Mouse (Mus musculus) limb, embryonic 12.5 days (tissue): ENCODE measurements around the gene Samd10. TPM values are rescaled to one million over a fixed set of nuclear protein-coding genes. Genes with fewer than 3 reads are reported as not detected.

Experiments
- ATAC-seq: fragments of 200-750 bp; cut with Nextera tagmentation; 2 replicates; pipeline ENCODE4 v1.8.0; 2017; ENCODE audit warnings: low read depth, moderate TSS enrichment; ENCODE audit not compliant: insufficient number of reproducible peaks, insufficient read depth, low FRiP score, low TSS enrichment
- H3K27ac ChIP-seq: fragments of 300-500 bp; sonication (generic); 2 replicates; pipeline ENCODE4 v1.5.1; 2016; ENCODE audit warnings: mild to moderate bottlenecking, moderate library complexity
- H3K27me3 ChIP-seq: fragments of 300-500 bp; sonication (generic); 2 replicates; pipeline ENCODE4 v1.6.1; 2016; ENCODE audit warnings: mild to moderate bottlenecking, moderate library complexity
- H3K36me3 ChIP-seq: fragments of 300-500 bp; sonication (generic); 2 replicates; pipeline ENCODE4 v1.6.1; 2016; ENCODE audit warnings: mild to moderate bottlenecking, moderate library complexity
- H3K4me1 ChIP-seq: fragments of 300-500 bp; sonication (generic); replicated peaks from 2 replicates; pipeline ENCODE4 v1.6.1; 2016
- H3K4me2 ChIP-seq: fragments of 300-500 bp; sonication (generic); 2 replicates; pipeline ENCODE4 v1.6.1; 2016; ENCODE audit warnings: mild to moderate bottlenecking, moderate library complexity
- H3K4me3 ChIP-seq: fragments of 300-500 bp; sonication (generic); replicated peaks from 2 replicates; pipeline ENCODE4 v1.5.1; 2016; ENCODE audit warnings: mild to moderate bottlenecking
- H3K9ac ChIP-seq: fragments of 300-500 bp; sonication (generic); replicated peaks from 2 replicates; pipeline ENCODE4 v1.6.1; 2016; ENCODE audit warnings: mild to moderate bottlenecking, moderate library complexity
- H3K9me3 ChIP-seq: fragments of 300-500 bp; sonication (generic); 2 replicates; pipeline ENCODE4 v1.6.1; 2016; ENCODE audit warnings: mild to moderate bottlenecking, moderate library complexity
- WGBS: fragments of 180-500 bp; shearing (Covaris S2); methylation state at CpG from one replicate; pipeline ENCODE4 v1.1.7; 2016; 5-methylcytosine and 5-hydroxymethylcytosine counted together
- polyA plus RNA-seq: library from polyadenylated mRNA; unstranded; fragments of >200 nt; fragmentation: Nextera tagmentation; extraction: Ambion mirVana; gene quantifications from 2 replicates; pipeline ENCODE4 v1.2.1, GENCODE M21; 2016

Gene Samd10
- 11.6 and 13.0 TPM in 2 replicates for polyA plus RNA-seq

DNA sequence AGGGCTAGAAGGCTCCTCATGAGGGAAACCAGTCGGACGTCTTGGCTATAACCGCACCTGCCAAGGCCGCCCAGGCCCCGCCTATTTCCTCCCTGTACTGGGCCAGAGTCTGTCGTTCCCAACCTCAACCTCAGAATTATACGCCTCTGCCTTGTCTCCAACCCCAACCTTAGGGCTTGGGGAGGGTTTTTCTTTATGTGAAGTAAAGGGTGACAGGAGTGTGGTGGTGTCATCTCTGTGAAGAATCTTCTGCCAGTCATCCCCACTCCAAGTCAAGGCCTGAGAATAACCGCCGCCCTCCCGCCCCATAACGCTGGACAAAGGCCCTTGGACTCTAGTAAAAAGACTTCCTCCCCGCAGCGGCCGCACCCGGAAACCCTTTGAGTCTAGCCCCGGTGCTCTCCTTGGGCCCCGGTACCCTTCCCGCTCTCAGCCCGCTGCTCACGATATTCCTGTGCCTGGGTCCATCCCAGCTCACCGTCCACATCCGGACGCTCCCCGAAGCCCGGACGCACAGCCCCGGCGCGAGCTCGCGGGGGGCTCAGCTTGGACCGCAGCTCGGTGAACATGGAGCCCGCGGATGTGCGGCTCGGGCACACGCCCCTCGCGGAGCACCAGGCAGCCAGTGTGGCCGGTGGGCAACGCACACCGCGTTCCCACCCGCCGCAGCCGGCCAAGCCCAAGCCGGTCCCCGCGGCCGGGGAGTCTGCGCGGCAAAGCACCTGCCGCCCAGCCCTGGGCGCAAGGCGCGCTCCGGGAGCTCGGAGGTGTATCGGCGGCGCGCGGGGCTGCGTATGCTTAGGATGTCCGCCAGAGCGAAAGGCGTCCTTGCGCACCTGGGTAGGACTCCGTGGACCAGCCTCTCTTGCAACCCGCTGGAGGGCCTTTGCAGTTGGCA lies at the start of gene Samd10:
TSS of gene Samd10 (minus strand) at position 759 of the 898 bp plus-strand sequence.
- no peak for ATAC-seq
- Histone ChIP-seq H3K36me3 (no peaks in the 10 kb centered on the region), H3K4me2 (peak within 1 kb of the TSS; percentile 87), H3K27me3 (peaks cover 27% of the 10 kb centered on the region), H3K27ac (0 out of 2 replicates have a peak within 1 kb of the TSS, but pooled peaks have one; percentile 23), H3K9me3 (no peaks in the 10 kb centered on the region), H3K4me1 (peaks cover 27% of the 10 kb centered on the region), H3K4me3 (peak within 1 kb of the TSS; percentile 67), H3K9ac (peak within 1 kb of the TSS; percentile 69)
- 2% methylated on average over 71 of the region's 71 CpGs for WGBS

DNA sequence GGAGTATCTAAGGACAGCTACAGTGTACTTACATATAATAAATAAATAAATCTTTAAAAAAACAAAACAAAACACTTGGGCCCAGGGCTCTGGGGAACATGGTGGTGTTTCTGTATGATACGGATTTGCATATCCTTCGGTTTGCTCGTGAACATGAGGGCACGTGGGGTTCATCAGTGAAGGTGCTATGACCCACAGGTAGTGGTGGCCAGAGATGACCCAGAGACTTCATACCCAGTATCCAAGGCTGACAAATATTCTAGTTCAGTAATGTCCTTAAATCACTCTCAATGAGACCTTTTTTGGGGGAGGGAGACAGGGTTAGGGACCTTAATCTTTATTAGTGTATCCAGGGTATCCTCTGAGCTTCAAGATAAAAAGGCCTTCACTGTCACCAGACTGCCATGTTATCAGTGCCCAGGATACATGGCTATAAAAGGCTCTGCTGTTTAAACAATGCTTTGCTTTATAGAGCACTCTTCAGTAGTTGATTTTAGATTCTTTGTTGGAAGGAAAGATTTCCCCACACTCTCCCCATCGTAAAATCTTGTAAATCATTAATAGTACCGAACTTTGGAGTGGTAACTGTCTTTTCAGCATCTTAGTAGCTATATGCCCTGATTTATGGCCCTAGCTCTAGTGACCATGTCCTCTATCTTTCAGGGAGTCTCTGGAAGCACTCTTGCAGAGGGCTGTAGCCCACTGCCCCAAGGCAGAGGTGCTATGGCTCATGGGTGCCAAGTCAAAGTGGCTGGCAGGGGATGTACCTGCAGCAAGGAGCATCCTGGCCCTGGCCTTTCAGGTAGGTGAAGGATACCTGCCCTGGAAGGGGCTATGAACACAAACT lies 47.8 kb upstream of the Samd10 start:
- Histone ChIP-seq H3K9me3 (no peaks in the 10 kb centered on the region), H3K9ac (no peak overlapping the region), H3K4me3 (no peak overlapping the region), H3K27ac (no peak overlapping the region), H3K4me2 (no peak overlapping the region), H3K36me3 (peaks cover 94% of the 10 kb centered on the region), H3K4me1 (peaks cover 19% of the 10 kb centered on the region), H3K27me3 (no peaks in the 10 kb centered on the region)
- ATAC-seq, result no peak
- 77% methylated on average over 6 of the region's 6 CpGs for WGBS

DNA sequence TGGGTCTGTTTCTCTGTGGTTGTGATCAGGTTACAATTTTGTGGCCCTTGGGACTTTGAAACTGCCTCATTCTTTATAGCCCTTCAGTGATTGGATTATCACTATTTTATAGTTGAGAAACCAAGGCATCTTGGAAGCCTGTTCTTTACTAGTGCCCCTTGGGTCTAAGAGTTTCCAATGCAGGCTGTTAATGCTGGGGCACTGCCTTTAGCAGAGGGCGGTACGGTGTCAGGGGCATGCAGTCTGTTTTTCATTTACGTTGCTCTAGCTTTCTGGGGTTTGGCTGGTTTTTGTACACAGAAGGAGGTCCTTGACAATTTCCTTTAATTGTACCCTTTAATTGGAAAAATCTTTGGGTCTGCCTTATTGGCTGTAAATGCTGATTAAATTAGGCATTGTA lies 46.7 kb upstream of the Samd10 start:
- Histone ChIP-seq H3K9ac (no peak overlapping the region), H3K36me3 (peaks cover 94% of the 10 kb centered on the region), H3K27ac (peak overlapping the region; percentile 78), H3K4me2 (no peak overlapping the region), H3K9me3 (no peaks in the 10 kb centered on the region), H3K4me1 (peaks cover 19% of the 10 kb centered on the region), H3K4me3 (no peak overlapping the region), H3K27me3 (no peaks in the 10 kb centered on the region)
- 28% methylated on average over 3 of the region's 3 CpGs for WGBS
- peak; percentile 69; the same call in 1 of the 2 replicates for ATAC-seq

DNA sequence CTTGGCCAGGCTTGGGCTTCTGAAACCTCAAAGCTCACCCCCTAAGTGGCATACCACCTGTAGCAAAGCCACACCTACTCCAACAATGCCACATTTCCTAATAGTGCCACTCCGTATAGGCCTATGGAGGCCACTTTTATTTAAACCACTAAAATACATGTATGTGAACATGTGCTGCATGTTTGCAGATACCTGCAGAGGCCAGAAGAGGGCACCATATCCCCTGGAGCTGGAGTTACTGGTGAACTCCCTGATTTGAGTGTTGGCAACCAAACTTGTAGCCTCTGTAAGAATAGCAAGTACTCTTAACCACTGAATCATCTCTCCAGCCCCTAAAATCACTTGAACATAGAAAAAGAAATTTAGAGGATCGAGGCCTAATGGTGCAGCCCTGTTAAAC lies 45.3 kb upstream of the Samd10 start:
- Histone ChIP-seq H3K27ac (peak overlapping the region; percentile 78; the same call in 1 of the 2 replicates), H3K36me3 (peaks cover 94% of the 10 kb centered on the region), H3K9ac (no peak overlapping the region), H3K27me3 (no peaks in the 10 kb centered on the region), H3K4me3 (no peak overlapping the region), H3K4me1 (peaks cover 19% of the 10 kb centered on the region), H3K9me3 (no peaks in the 10 kb centered on the region), H3K4me2 (no peak overlapping the region)
- WGBS, result 87% methylated on average over 2 of the region's 2 CpGs
- no peak for ATAC-seq

DNA sequence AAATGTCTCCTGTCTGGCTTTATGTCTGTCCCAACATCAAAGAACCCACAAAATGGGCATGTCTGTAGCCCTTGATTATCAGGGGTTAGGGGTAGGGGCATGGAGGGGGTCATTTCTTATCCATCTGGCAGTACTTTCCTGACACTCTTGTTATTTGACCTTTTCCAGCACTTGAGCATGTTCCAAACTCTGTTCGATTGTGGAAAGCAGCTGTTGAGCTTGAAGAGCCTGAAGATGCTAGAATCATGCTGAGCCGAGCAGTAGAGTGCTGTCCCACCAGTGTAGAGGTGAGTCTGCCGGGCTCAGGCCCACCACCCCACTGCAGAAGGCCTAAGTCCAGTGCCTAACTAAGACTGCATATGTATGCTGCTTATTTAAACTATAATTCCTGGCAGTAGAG lies 36.9 kb upstream of the Samd10 start:
- H3K4me2 ChIP-seq, result no peak overlapping the region
- H3K9me3 ChIP-seq, result no peaks in the 10 kb centered on the region
- no peak overlapping the region for H3K9ac ChIP-seq
- no peaks in the 10 kb centered on the region for H3K4me1 ChIP-seq
- no peak overlapping the region for H3K4me3 ChIP-seq
- no peaks in the 10 kb centered on the region for H3K27me3 ChIP-seq
- no peak for ATAC-seq
- H3K36me3 ChIP-seq, result peaks cover 90% of the 10 kb centered on the region
- no peak overlapping the region for H3K27ac ChIP-seq
- 90% methylated on average over 3 of the region's 3 CpGs for WGBS

DNA sequence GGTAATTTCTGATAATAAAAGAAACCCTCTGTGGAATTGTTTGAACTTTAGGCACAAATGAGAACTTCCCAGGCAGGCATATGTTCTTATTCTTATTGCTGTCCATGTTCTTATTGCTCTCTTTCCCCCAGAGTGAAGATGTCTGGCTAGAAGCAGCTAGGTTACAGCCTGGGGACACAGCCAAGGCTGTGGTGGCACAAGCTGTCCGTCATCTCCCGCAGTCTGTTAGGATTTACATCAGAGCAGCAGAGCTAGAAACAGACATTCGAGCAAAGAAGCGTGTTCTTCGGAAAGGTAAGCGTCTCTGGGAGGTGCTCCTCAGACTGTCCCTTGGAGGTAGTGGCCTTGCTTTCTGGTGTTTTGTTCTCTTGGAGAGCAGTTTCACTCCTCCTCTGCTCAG lies 33.6 kb upstream of the Samd10 start:
- no peaks in the 10 kb centered on the region for H3K27me3 ChIP-seq
- no peak overlapping the region for H3K27ac ChIP-seq
- no peak overlapping the region for H3K9ac ChIP-seq
- H3K36me3 ChIP-seq, result peaks cover 84% of the 10 kb centered on the region
- no peak overlapping the region for H3K4me3 ChIP-seq
- no peak for ATAC-seq
- H3K4me2 ChIP-seq, result no peak overlapping the region
- H3K9me3 ChIP-seq, result no peaks in the 10 kb centered on the region
- WGBS, result 93% methylated on average over 6 of the region's 6 CpGs
- no peaks in the 10 kb centered on the region for H3K4me1 ChIP-seq

DNA sequence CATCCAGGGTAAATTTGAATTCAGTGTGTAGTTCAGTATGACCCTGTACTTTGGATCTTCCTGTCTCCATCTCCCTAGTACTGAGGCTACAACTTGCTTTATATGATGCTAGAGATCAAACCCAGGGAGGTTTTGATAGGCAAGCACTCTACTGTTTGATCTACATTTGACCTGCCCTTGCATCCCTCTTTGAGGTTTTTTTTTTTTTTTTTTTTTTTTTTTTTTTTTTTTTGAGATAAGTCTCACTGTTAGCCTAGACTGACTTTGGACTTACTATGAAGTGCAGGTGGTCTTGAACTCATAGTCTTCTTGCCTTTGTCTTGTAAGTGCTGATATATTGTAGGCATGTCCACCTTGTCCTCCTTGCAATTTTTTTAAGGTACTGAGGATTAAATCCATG lies 29.5 kb upstream of the Samd10 start:
- peaks cover 72% of the 10 kb centered on the region for H3K36me3 ChIP-seq
- ATAC-seq, result no peak
- no peak overlapping the region for H3K4me2 ChIP-seq
- no peak overlapping the region for H3K27ac ChIP-seq
- no peaks in the 10 kb centered on the region for H3K27me3 ChIP-seq
- no peaks in the 10 kb centered on the region for H3K9me3 ChIP-seq
- no peaks in the 10 kb centered on the region for H3K4me1 ChIP-seq
- no peak overlapping the region for H3K4me3 ChIP-seq
- no peak overlapping the region for H3K9ac ChIP-seq

DNA sequence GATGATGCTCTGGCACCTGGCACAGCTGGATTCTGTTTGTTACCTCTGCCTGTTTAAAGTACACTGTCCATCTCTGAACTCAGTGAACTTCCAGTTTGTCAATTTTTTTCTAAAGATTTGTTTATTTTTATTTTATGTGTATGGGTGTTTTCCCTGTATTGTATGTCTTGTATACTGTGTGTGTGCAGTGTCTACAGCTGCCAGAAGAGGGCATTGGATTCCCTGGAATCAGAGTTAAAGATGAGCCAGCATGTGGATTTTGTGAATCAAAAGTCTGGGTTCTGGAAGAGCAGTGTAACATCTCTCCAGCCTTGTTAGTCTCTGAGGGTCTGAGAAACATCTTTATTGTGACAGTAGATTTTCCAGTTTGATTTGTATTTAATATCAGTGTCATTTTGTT lies 24.4 kb upstream of the Samd10 start:
- H3K36me3 ChIP-seq, result peaks cover 72% of the 10 kb centered on the region
- no peaks in the 10 kb centered on the region for H3K27me3 ChIP-seq
- H3K9ac ChIP-seq, result no peak overlapping the region
- H3K4me2 ChIP-seq, result no peak overlapping the region
- no peak overlapping the region for H3K27ac ChIP-seq
- H3K4me1 ChIP-seq, result no peaks in the 10 kb centered on the region
- H3K9me3 ChIP-seq, result no peaks in the 10 kb centered on the region
- ATAC-seq, result no peak
- H3K4me3 ChIP-seq, result no peak overlapping the region

DNA sequence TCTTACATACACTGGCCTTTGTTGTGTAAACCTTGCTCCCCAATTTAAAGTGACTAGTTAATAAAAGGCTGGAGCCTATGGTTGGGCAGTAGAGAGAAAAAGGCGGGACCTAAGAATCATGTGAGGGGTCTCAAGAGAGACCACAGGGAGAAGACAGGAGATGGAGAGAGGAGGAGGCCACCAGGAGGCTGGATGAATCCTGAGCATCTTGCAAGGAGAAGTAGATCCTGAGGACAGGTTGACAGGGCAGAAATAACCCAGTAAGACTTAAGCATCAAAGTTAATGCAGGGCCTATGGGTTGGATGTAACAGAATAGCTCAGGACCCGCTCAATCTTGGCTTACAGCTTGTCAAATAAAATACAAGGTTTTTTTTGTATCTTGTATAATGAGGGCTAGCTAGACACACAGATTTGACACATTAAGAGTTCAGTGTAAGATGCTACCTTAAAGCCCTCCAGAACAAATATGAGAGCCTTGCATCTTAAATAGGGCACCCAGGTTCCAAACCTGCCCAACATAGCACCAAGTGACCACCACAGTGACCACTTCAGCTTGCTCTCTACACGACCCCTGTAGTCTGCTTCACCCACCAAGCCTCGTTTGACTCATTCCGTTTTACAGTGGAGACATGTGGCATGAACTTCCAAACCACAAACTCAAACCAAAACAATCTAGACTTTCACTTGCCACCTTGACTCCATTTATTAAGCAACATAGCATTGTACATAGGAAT lies 19.9 kb upstream of the Samd10 start:
- Histone ChIP-seq H3K27ac (no peak overlapping the region), H3K9ac (no peak overlapping the region), H3K27me3 (no peaks in the 10 kb centered on the region), H3K4me1 (no peaks in the 10 kb centered on the region), H3K36me3 (peaks cover 73% of the 10 kb centered on the region), H3K4me3 (no peak overlapping the region), H3K4me2 (no peak overlapping the region), H3K9me3 (no peaks in the 10 kb centered on the region)
- WGBS, result 80% methylated on average over 5 of the region's 5 CpGs
- no peak for ATAC-seq

DNA sequence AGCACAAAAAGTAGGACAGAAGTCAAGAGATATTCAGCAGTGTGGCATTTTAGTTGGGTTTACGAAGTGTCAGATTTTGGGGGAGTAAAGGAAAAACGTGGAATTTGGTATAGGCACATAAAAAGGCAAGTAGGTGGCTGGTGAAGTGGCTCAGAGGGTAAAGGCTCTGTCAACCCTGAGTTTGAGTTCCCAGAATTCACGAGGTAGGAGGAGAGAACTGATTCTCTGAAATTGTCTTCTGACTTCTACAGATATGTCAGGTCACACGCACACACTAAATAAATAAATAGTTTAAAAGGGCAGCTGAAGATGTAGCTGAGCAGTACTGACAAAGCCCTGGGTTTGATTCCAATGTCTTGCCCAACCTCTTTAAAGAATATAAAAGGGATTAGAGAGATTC lies 3.4 kb upstream of the Samd10 start:
- H3K9ac ChIP-seq, result no peak overlapping the region
- 79% methylated on average over 4 of the region's 4 CpGs for WGBS
- no peaks in the 10 kb centered on the region for H3K9me3 ChIP-seq
- H3K36me3 ChIP-seq, result 0 out of 2 replicates have a peak, but pooled peaks cover 5% of the 10 kb centered on the region
- no peak for ATAC-seq
- H3K4me3 ChIP-seq, result peak overlapping the region; percentile 93
- peaks cover 27% of the 10 kb centered on the region for H3K4me1 ChIP-seq
- peak overlapping the region; percentile 77 for H3K4me2 ChIP-seq
- H3K27me3 ChIP-seq, result peaks cover 27% of the 10 kb centered on the region
- no peak overlapping the region for H3K27ac ChIP-seq

DNA sequence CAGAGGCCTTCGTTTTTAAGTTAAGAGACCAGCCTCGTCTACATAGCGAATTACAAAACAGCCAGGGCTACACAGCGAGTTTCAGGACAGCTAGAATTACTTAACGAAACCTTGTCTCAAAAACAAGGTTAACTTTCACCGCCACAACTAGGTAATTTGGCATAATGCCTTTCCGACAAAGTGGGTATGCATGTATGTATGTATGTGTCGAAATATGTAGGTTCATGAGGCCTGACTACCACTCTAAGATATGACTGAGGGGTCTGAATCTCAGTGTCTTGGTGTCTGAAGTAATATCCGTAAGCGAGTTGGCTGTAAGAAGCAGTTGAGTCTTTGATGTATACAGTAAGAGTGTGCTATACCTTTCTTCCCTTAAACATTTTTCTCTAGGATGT lies 2.7 kb upstream of the Samd10 start:
- 0 out of 2 replicates have a peak, but pooled peaks cover 5% of the 10 kb centered on the region for H3K36me3 ChIP-seq
- H3K4me3 ChIP-seq, result peak overlapping the region; percentile 93
- H3K4me1 ChIP-seq, result peaks cover 27% of the 10 kb centered on the region
- peak overlapping the region; percentile 72 for H3K27ac ChIP-seq
- no peak for ATAC-seq
- H3K4me2 ChIP-seq, result peak overlapping the region; percentile 77
- H3K9ac ChIP-seq, result peak overlapping the region; percentile 88
- H3K9me3 ChIP-seq, result no peaks in the 10 kb centered on the region
- H3K27me3 ChIP-seq, result peaks cover 27% of the 10 kb centered on the region
- 24% methylated on average over 10 of the region's 10 CpGs for WGBS
